Mouse (Mus musculus) stomach, embryonic 16.5 days (tissue): ENCODE results near the gene Ago3. TPM values are rescaled to one million over a fixed set of nuclear protein-coding genes. Genes with fewer than 3 reads are reported as not detected.
A peak's percentile ranks its signal among the peaks of the same experiment; 100 is the strongest.

Experiments used
- ATAC-seq: fragments of 200-750 bp; cut with Nextera tagmentation; 2 replicates; pipeline ENCODE4 v1.8.0; 2017; ENCODE audit warnings: moderate number of reproducible peaks, moderate TSS enrichment; ENCODE audit not compliant: insufficient read depth, low FRiP score
- H3K27ac ChIP-seq: fragments of 300-500 bp; sonication (generic); 2 replicates; pipeline ENCODE4 v1.5.1; 2014; ENCODE audit warnings: low read length
- H3K27me3 ChIP-seq: fragments of 300-500 bp; sonication (generic); 2 replicates; pipeline ENCODE4 v1.6.1; 2014; ENCODE audit warnings: low read length, control low read depth, mixed read lengths; ENCODE audit not compliant: control insufficient read depth, insufficient read depth
- H3K36me3 ChIP-seq: fragments of 300-500 bp; sonication (generic); 2 replicates; pipeline ENCODE4 v1.6.1; 2014; ENCODE audit warnings: low read length; ENCODE audit not compliant: control insufficient read depth, insufficient read depth
- H3K4me1 ChIP-seq: fragments of 300-500 bp; sonication (generic); 2 replicates; pipeline ENCODE4 v1.6.1; 2014; ENCODE audit warnings: low read length, control low read depth, mixed read lengths; ENCODE audit not compliant: control insufficient read depth, insufficient read depth
- H3K4me2 ChIP-seq: fragments of 300-500 bp; sonication (generic); 2 replicates; pipeline ENCODE4 v1.6.1; 2014; ENCODE audit warnings: low read depth, low read length, mixed read lengths
- H3K4me3 ChIP-seq: fragments of 300-500 bp; sonication (generic); replicated peaks from 2 replicates; pipeline ENCODE4 v1.5.1; 2014; ENCODE audit warnings: mild to moderate bottlenecking, low read length
- H3K9ac ChIP-seq: fragments of 300-500 bp; sonication (generic); 2 replicates; pipeline ENCODE4 v1.6.1; 2014; ENCODE audit warnings: low read length
- H3K9me3 ChIP-seq: fragments of 300-500 bp; sonication (generic); replicated peaks from 2 replicates; pipeline ENCODE4 v1.6.1; 2016; ENCODE audit warnings: low read length, control low read depth; ENCODE audit not compliant: control insufficient read depth
- WGBS: fragments of 180-500 bp; shearing (Covaris S2); extraction: QIAGEN DNeasy Blood & Tissue Kit; methylation state at CpG from one replicate; pipeline ENCODE4 v1.1.7; 2014; 5-methylcytosine and 5-hydroxymethylcytosine counted together
- polyA plus RNA-seq: library from polyadenylated mRNA; unstranded; fragments of >200 nt; fragmentation: Nextera tagmentation; extraction: Ambion mirVana; gene quantifications from 2 replicates; pipeline ENCODE4 v1.2.1, GENCODE M21; 2015

Gene Ago3
- polyA plus RNA-seq, 1 experiment from 2014 or later, result 16.4 TPM

GRCm38 (mm10) chr4:126433175-126433574 lies 3.8 kb upstream of the Ago3 start:
- Histone ChIP-seq H3K9me3 (no peaks in the 10 kb centered on the region), H3K4me1 (peaks cover 5% of the 10 kb centered on the region; the same call in 1 of the 2 replicates), H3K27me3 (no peaks in the 10 kb centered on the region), H3K36me3 (no peaks in the 10 kb centered on the region), H3K27ac (no peak overlapping the region), H3K9ac (no peak overlapping the region), H3K4me2 (no peak overlapping the region), H3K4me3 (no peak overlapping the region)
- ATAC-seq, result no peak
- WGBS, result 83% methylated on average over 4 of the region's 4 CpGs

- no peaks in the 10 kb centered on the region for H3K9me3 ChIP-seq
- H3K4me3 ChIP-seq, result no peak overlapping the region
- H3K36me3 ChIP-seq, result no peaks in the 10 kb centered on the region
- 71% methylated on average over 4 of the region's 4 CpGs for WGBS
- peaks cover 5% of the 10 kb centered on the region; the same call in 1 of the 2 replicates for H3K4me1 ChIP-seq
- no peak overlapping the region for H3K9ac ChIP-seq
- no peaks in the 10 kb centered on the region for H3K27me3 ChIP-seq
- no peak overlapping the region for H3K27ac ChIP-seq
- ATAC-seq, result no peak
- H3K4me2 ChIP-seq, result no peak overlapping the region
Measured at GRCm38 (mm10) chr4:126431746-126432145, 2.4 kb upstream of the Ago3 start.

GRCm38 (mm10) chr4:126428682-126429346 lies 542 bp downstream of the Ago3 start:
- Histone ChIP-seq H3K4me3 (peak overlapping the region; percentile 91), H3K27me3 (no peaks in the 10 kb centered on the region), H3K36me3 (no peaks in the 10 kb centered on the region), H3K9ac (peak overlapping the region; percentile 90), H3K27ac (peak overlapping the region; percentile 84), H3K4me2 (peak overlapping the region; percentile 94), H3K4me1 (peaks cover 5% of the 10 kb centered on the region; the same call in 1 of the 2 replicates), H3K9me3 (no peaks in the 10 kb centered on the region)
- WGBS, result under 1% methylated on average over 24 of the region's 24 CpGs
- no peak for ATAC-seq

- Histone ChIP-seq H3K27me3 (no peaks in the 10 kb centered on the region), H3K9ac (no peak overlapping the region), H3K36me3 (no peaks in the 10 kb centered on the region), H3K4me2 (no peak overlapping the region), H3K4me3 (no peak overlapping the region), H3K9me3 (no peaks in the 10 kb centered on the region), H3K4me1 (peaks cover 5% of the 10 kb centered on the region; the same call in 1 of the 2 replicates), H3K27ac (no peak overlapping the region)
- ATAC-seq, result no peak
- 70% methylated on average over 2 of the region's 2 CpGs for WGBS
Measured at GRCm38 (mm10) chr4:126423866-126424265, 5.5 kb downstream of the Ago3 start.

DNA sequence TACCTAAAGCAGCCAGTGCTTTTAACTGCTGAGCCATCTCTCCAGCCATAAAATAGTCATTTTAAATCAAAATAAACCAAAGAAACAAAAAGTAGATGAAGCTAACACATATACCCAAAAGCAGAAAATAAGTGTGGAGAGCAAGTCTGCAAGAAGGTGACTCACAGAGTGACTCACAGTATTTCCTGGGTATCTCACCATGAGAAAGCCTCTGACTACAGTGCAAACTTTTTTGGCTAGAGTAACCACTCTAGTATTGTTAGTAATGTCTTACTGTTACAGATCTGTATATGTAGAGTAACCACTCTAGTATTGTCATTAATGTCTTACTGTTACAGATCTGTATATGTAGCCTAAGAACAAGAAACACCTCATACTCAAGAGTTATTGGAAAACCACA lies 13.6 kb downstream of the Ago3 start:
- H3K4me1 ChIP-seq, result no peaks in the 10 kb centered on the region
- no peak overlapping the region for H3K4me3 ChIP-seq
- H3K9me3 ChIP-seq, result no peaks in the 10 kb centered on the region
- no peaks in the 10 kb centered on the region for H3K36me3 ChIP-seq
- ATAC-seq, result no peak
- H3K9ac ChIP-seq, result no peak overlapping the region
- H3K4me2 ChIP-seq, result no peak overlapping the region
- H3K27me3 ChIP-seq, result no peaks in the 10 kb centered on the region
- no peak overlapping the region for H3K27ac ChIP-seq

DNA sequence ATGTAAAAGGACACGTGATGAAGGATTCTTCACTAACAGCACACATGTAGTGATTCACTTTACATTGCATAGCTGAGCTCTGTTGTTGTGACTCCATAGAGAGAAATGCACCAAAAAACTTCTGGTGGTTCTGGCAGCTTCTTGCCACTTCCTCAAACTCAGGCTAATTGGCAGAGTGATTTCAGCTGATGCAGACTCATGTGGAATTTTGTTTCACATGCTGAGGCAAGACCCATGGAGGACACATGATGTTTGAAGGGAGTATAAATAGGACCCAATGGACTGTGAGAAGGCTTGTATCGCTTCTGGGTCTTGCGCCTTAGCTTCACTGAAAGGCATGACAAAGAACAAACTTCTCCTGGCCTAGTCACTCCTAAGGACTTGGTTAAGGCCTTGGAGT lies 16.8 kb downstream of the Ago3 start:
- no peak for ATAC-seq
- H3K4me1 ChIP-seq, result no peaks in the 10 kb centered on the region
- WGBS, result 89% methylated on average over 3 of the region's 3 CpGs

GRCm38 (mm10) chr4:126371497-126371896 lies 57.9 kb downstream of the Ago3 start:
- Histone ChIP-seq H3K4me2 (no peak overlapping the region), H3K9ac (no peak overlapping the region), H3K27ac (no peak overlapping the region), H3K27me3 (no peaks in the 10 kb centered on the region), H3K4me3 (no peak overlapping the region), H3K4me1 (no peaks in the 10 kb centered on the region), H3K36me3 (no peaks in the 10 kb centered on the region), H3K9me3 (no peaks in the 10 kb centered on the region)
- WGBS, result 66% methylated on average over 9 of the region's 9 CpGs
- no peak for ATAC-seq

More for the DNA sequence above, 16.8 kb downstream of the Ago3 start:
- Histone ChIP-seq H3K27me3 (no peaks in the 10 kb centered on the region), H3K4me3 (no peak overlapping the region), H3K9ac (no peak overlapping the region), H3K4me2 (no peak overlapping the region), H3K27ac (no peak overlapping the region), H3K36me3 (no peaks in the 10 kb centered on the region), H3K9me3 (no peaks in the 10 kb centered on the region)

GRCm38 (mm10) chr4:126360069-126360468 lies 69.3 kb downstream of the Ago3 start:
- Histone ChIP-seq H3K27me3 (no peaks in the 10 kb centered on the region), H3K9ac (no peak overlapping the region), H3K4me3 (no peak overlapping the region), H3K9me3 (no peaks in the 10 kb centered on the region), H3K36me3 (0 out of 2 replicates have a peak, but pooled peaks cover 14% of the 10 kb centered on the region), H3K4me2 (no peak overlapping the region), H3K4me1 (no peaks in the 10 kb centered on the region), H3K27ac (no peak overlapping the region)
- no peak for ATAC-seq
- WGBS, result 81% methylated on average over 1 of the region's 1 CpGs

- H3K4me2 ChIP-seq, result no peak overlapping the region
- no peak overlapping the region for H3K9ac ChIP-seq
- H3K4me1 ChIP-seq, result no peaks in the 10 kb centered on the region
- H3K27me3 ChIP-seq, result no peaks in the 10 kb centered on the region
- H3K4me3 ChIP-seq, result no peak overlapping the region
- no peaks in the 10 kb centered on the region for H3K9me3 ChIP-seq
- ATAC-seq, result no peak
- H3K27ac ChIP-seq, result no peak overlapping the region
- WGBS, result 54% methylated on average over 4 of the region's 4 CpGs
- H3K36me3 ChIP-seq, result no peaks in the 10 kb centered on the region
Measured at GRCm38 (mm10) chr4:126343451-126343850, 85.9 kb downstream of the Ago3 start.
